Mouse (Mus musculus) ES-Bruce4 (cell line): ENCODE data around the gene Gnas.

Experiments
- CTCF ChIP-seq: IDR thresholded peaks from one replicate; pipeline ENCODE4 v1.8.1; 2011; ENCODE audit warnings: low read depth, low read length
- POLR2A ChIP-seq: IDR thresholded peaks from one replicate; pipeline ENCODE4 v1.8.1; 2011; ENCODE audit warnings: low read length; ENCODE audit not compliant: insufficient read depth

- no peak for TF ChIP-seq POLR2A
- TF ChIP-seq CTCF = no peak
Measured at GRCm38 (mm10) chr2:174391936-174392335, 107.8 kb downstream of the Gnas start.
